Mouse (Mus musculus) liver, embryonic 11.5 days (tissue): ENCODE results near the gene Mcm9. TPM values are rescaled to one million over a fixed set of nuclear protein-coding genes. Genes with fewer than 3 reads are reported as not detected.
A peak's percentile ranks its signal among the peaks of the same experiment; 100 is the strongest.
"Not testable (repeated sequence)": the region's sequence is repeated elsewhere in the genome, so short reads cannot be mapped to it uniquely, and the experiment has no call there.

Experiments used
- ATAC-seq: fragments of 200-750 bp; cut with Nextera tagmentation; replicated peaks from 2 replicates; pipeline ENCODE4 v1.8.0; 2017; ENCODE audit warnings: moderate number of reproducible peaks, mild to moderate bottlenecking, moderate TSS enrichment, moderate library complexity; ENCODE audit not compliant: low FRiP score
- DNase-seq: peaks from one replicate; pipeline ENCODE4 v3.0.0-alpha.2; 2017; ENCODE audit warnings: low spot score
- H3K27ac ChIP-seq: fragments of 300-500 bp; sonication (generic); 2 replicates; pipeline ENCODE4 v1.5.1; 2014; ENCODE audit warnings: mild to moderate bottlenecking, low read depth, low read length, control low read depth
- H3K27me3 ChIP-seq: fragments of 300-500 bp; sonication (generic); replicated peaks from 2 replicates; pipeline ENCODE4 v1.6.1; 2014; ENCODE audit warnings: low read length, mixed read lengths; ENCODE audit not compliant: control insufficient read depth, insufficient read depth
- H3K36me3 ChIP-seq: fragments of 300-500 bp; sonication (generic); 2 replicates; pipeline ENCODE4 v1.6.1; 2014; ENCODE audit warnings: mild to moderate bottlenecking, low read length, moderate library complexity, mixed read lengths; ENCODE audit not compliant: control insufficient read depth, insufficient read depth
- H3K4me1 ChIP-seq: fragments of 300-500 bp; sonication (generic); replicated peaks from 2 replicates; pipeline ENCODE4 v1.6.1; 2014; ENCODE audit warnings: low read length, mixed read lengths; ENCODE audit not compliant: control insufficient read depth, insufficient read depth
- H3K4me2 ChIP-seq: fragments of 300-500 bp; sonication (generic); 2 replicates; pipeline ENCODE4 v1.6.1; 2014; ENCODE audit warnings: mild to moderate bottlenecking, control low read depth, moderate library complexity
- H3K4me3 ChIP-seq: fragments of 300-500 bp; sonication (generic); 2 replicates; pipeline ENCODE4 v1.5.1; 2014; ENCODE audit warnings: low read depth, low read length, control low read depth
- H3K9ac ChIP-seq: fragments of 300-500 bp; sonication (generic); 2 replicates; pipeline ENCODE4 v1.6.1; 2014; ENCODE audit warnings: low read depth, low read length, control low read depth
- H3K9me3 ChIP-seq: fragments of 300-500 bp; sonication (generic); 2 replicates; pipeline ENCODE4 v1.6.1; 2016; ENCODE audit warnings: low read length, inconsistent platforms, mixed read lengths; ENCODE audit not compliant: control insufficient read depth
- WGBS: fragments of 180-500 bp; shearing (Covaris S2); extraction: QIAGEN DNeasy Blood & Tissue Kit; methylation state at CpG from one replicate; pipeline ENCODE4 v1.1.7; 2014; 5-methylcytosine and 5-hydroxymethylcytosine counted together
- polyA plus RNA-seq: library from polyadenylated mRNA; unstranded; fragments of >200 nt; fragmentation: Nextera tagmentation; extraction: Ambion mirVana; gene quantifications from 2 replicates; pipeline ENCODE4 v1.2.1, GENCODE M21; 2014

Mcm9 gene
- 9.1 and 9.2 TPM in 2 replicates for polyA plus RNA-seq

- DNase-seq, ATAC-seq, H3K4me1 ChIP-seq, H3K9me3 ChIP-seq, H3K27me3 ChIP-seq, H3K36me3 ChIP-seq: not testable (repeated sequence)
- peak within 1 kb of the TSS; percentile 79 for H3K4me3 ChIP-seq
- peak within 1 kb of the TSS; percentile 86 for H3K9ac ChIP-seq
- peak within 1 kb of the TSS; percentile 68 for H3K4me2 ChIP-seq
- 51% methylated on average over 10 of the region's 10 CpGs for WGBS
- peak within 1 kb of the TSS; percentile 93 for H3K27ac ChIP-seq
Observed at GRCm38 (mm10) chr10:53630339-53630738, at the start of gene Mcm9. Gene Mcm9, minus strand, starts transcription at chr10:53630439.

- no peak overlapping the region for H3K9ac ChIP-seq
- ATAC-seq, result no peak
- H3K27ac ChIP-seq, result no peak overlapping the region
- H3K27me3 ChIP-seq, result no peaks in the 10 kb centered on the region
- no peak overlapping the region for H3K4me2 ChIP-seq
- no peaks in the 10 kb centered on the region for H3K4me1 ChIP-seq
- no peak for DNase-seq
- H3K4me3 ChIP-seq, result no peak overlapping the region
- 85% methylated on average over 4 of the region's 4 CpGs for WGBS
- no peaks in the 10 kb centered on the region for H3K36me3 ChIP-seq
- no peaks in the 10 kb centered on the region for H3K9me3 ChIP-seq
Observed at GRCm38 (mm10) chr10:53661788-53662187, 31.5 kb upstream of the Mcm9 start.

- WGBS, result 64% methylated on average over 5 of the region's 5 CpGs
- not testable (repeated sequence) for H3K4me3 ChIP-seq, DNase-seq
Observed at GRCm38 (mm10) chr10:53654239-53654638, 24.0 kb upstream of the Mcm9 start.

GRCm38 (mm10) chr10:53650683-53651082 is 20.4 kb upstream of the Mcm9 start:
- Histone ChIP-seq H3K27me3 (no peaks in the 10 kb centered on the region), H3K4me1 (no peaks in the 10 kb centered on the region), H3K27ac (no peak overlapping the region), H3K9me3 (no peaks in the 10 kb centered on the region), H3K36me3 (no peaks in the 10 kb centered on the region), H3K9ac (no peak overlapping the region), H3K4me3 (no peak overlapping the region), H3K4me2 (no peak overlapping the region)
- no peak for ATAC-seq
- 78% methylated on average over 2 of the region's 2 CpGs for WGBS
- no peak for DNase-seq

More at GRCm38 (mm10) chr10:53654239-53654638, 24.0 kb upstream of the Mcm9 start:
- not testable (repeated sequence) for H3K4me1 ChIP-seq, H3K27me3 ChIP-seq, H3K36me3 ChIP-seq, H3K27ac ChIP-seq, H3K9ac ChIP-seq, H3K4me2 ChIP-seq, ATAC-seq, H3K9me3 ChIP-seq

GRCm38 (mm10) chr10:53641507-53641906 is 11.3 kb upstream of the Mcm9 start:
- H3K4me3 ChIP-seq, result no peak overlapping the region
- H3K4me1 ChIP-seq, result no peaks in the 10 kb centered on the region
- no peaks in the 10 kb centered on the region for H3K27me3 ChIP-seq
- H3K9ac ChIP-seq, result no peak overlapping the region
- DNase-seq (no peak), ATAC-seq (no peak)
- no peaks in the 10 kb centered on the region for H3K9me3 ChIP-seq
- H3K4me2 ChIP-seq, result no peak overlapping the region
- no peaks in the 10 kb centered on the region for H3K36me3 ChIP-seq
- H3K27ac ChIP-seq, result no peak overlapping the region

GRCm38 (mm10) chr10:53635246-53635971 is 5.2 kb upstream of the Mcm9 start:
- no peaks in the 10 kb centered on the region for H3K9me3 ChIP-seq
- H3K27me3 ChIP-seq, result no peaks in the 10 kb centered on the region
- no peaks in the 10 kb centered on the region for H3K36me3 ChIP-seq
- ATAC-seq (no peak), DNase-seq (no peak)
- no peak overlapping the region for H3K9ac ChIP-seq
- H3K27ac ChIP-seq, result no peak overlapping the region
- no peaks in the 10 kb centered on the region for H3K4me1 ChIP-seq
- H3K4me2 ChIP-seq, result no peak overlapping the region
- no peak overlapping the region for H3K4me3 ChIP-seq
- WGBS, result 52% methylated on average over 13 of the region's 13 CpGs

GRCm38 (mm10) chr10:53634160-53634559 is 3.9 kb upstream of the Mcm9 start:
- 82% methylated on average over 10 of the region's 10 CpGs for WGBS
- Histone ChIP-seq H3K4me2 (no peak overlapping the region), H3K9me3 (no peaks in the 10 kb centered on the region), H3K36me3 (no peaks in the 10 kb centered on the region), H3K4me1 (no peaks in the 10 kb centered on the region), H3K27ac (no peak overlapping the region), H3K9ac (no peak overlapping the region), H3K27me3 (no peaks in the 10 kb centered on the region), H3K4me3 (no peak overlapping the region)
- ATAC-seq, result no peak
- no peak for DNase-seq

GRCm38 (mm10) chr10:53629918-53630250 is 355 bp downstream of the Mcm9 start:
- H3K9me3 ChIP-seq, result no peaks in the 10 kb centered on the region
- H3K27ac ChIP-seq, result peak overlapping the region; percentile 93
- H3K36me3 ChIP-seq, result peaks cover 4% of the 10 kb centered on the region; the same call in 1 of the 2 replicates
- ATAC-seq (peak; percentile 93), DNase-seq (peak; percentile 99)
- H3K4me1 ChIP-seq, result 0 out of 2 replicates have a peak, but pooled peaks cover 2% of the 10 kb centered on the region
- H3K9ac ChIP-seq, result peak overlapping the region; percentile 86
- WGBS, result under 1% methylated on average over 33 of the region's 35 CpGs
- H3K4me3 ChIP-seq, result peak overlapping the region; percentile 79
- H3K4me2 ChIP-seq, result peak overlapping the region; percentile 68
- no peaks in the 10 kb centered on the region for H3K27me3 ChIP-seq
